Mouse (Mus musculus) C2C12 (cell line): Measurements from ENCODE around the gene Gng8. TPM values are rescaled to one million over a fixed set of nuclear protein-coding genes. Genes with fewer than 3 reads are reported as not detected.

Experiments used
- H3K27me3 ChIP-seq: one replicate; pipeline ENCODE4 v1.6.1; 2011; ENCODE audit not compliant: control insufficient read depth, insufficient read depth, insufficient read length
- H3K36me3 ChIP-seq: one replicate; pipeline ENCODE4 v1.6.1; 2011; ENCODE audit not compliant: control insufficient read depth, insufficient read depth
- H3K4me3 ChIP-seq: one replicate; pipeline ENCODE4 v1.5.1; 2011; ENCODE audit warnings: mild to moderate bottlenecking, control low read depth; ENCODE audit not compliant: poor library complexity, insufficient read depth, severe bottlenecking
- H3K79me2 ChIP-seq: one replicate; pipeline ENCODE4 v1.6.1; 2011; ENCODE audit not compliant: control insufficient read depth, insufficient read depth
- H3K79me3 ChIP-seq: one replicate; pipeline ENCODE4 v1.6.1; 2011; ENCODE audit warnings: low read depth, control low read depth
- H3ac ChIP-seq: one replicate; pipeline ENCODE3; 2011; ENCODE audit warnings: low read depth; ENCODE audit not compliant: control insufficient read depth, insufficient read length
- CEBPB ChIP-seq: IDR thresholded peaks from one replicate; pipeline ENCODE4 v1.6.1; 2011; ENCODE audit warnings: low read depth, mild to moderate bottlenecking, control low read depth, moderate library complexity
- CTCF ChIP-seq: IDR thresholded peaks from one replicate; pipeline ENCODE4 v1.5.1; 2011; ENCODE audit not compliant: control insufficient read depth, insufficient read depth, insufficient read length
- FOSL1 ChIP-seq: IDR thresholded peaks from one replicate; pipeline ENCODE4 v1.8.0; 2011; ENCODE audit warnings: mild to moderate bottlenecking, low read length; ENCODE audit not compliant: poor library complexity, insufficient read depth, severe bottlenecking
- MAX ChIP-seq: IDR thresholded peaks from one replicate; pipeline ENCODE4 v1.6.1; 2011; ENCODE audit warnings: mild to moderate bottlenecking, control low read depth
- MYOD1 ChIP-seq: IDR thresholded peaks from one replicate; pipeline ENCODE4 v1.6.1; 2011; ENCODE audit warnings: low read depth; ENCODE audit not compliant: control insufficient read depth, insufficient read length
- MYOG ChIP-seq: IDR thresholded peaks from one replicate; pipeline ENCODE4 v1.6.1; 2011; ENCODE audit not compliant: control insufficient read depth, insufficient read length; ENCODE audit errors: extremely low read depth
- USF1 ChIP-seq: IDR thresholded peaks from one replicate; pipeline ENCODE4 v1.6.1; 2011; ENCODE audit warnings: low read depth, mild to moderate bottlenecking, control low read depth, moderate library complexity
- polyA plus RNA-seq: library from polyadenylated mRNA; unstranded; fragments of >200 nt; fragmentation: generic; extraction: Trizol; gene quantifications from one replicate; pipeline ENCODE4 v1.2.1, GENCODE M21; 2012; ENCODE audit warnings: missing spikeins

Gene Gng8
- polyA plus RNA-seq, 1 experiment, result 2.6 TPM

DNA sequence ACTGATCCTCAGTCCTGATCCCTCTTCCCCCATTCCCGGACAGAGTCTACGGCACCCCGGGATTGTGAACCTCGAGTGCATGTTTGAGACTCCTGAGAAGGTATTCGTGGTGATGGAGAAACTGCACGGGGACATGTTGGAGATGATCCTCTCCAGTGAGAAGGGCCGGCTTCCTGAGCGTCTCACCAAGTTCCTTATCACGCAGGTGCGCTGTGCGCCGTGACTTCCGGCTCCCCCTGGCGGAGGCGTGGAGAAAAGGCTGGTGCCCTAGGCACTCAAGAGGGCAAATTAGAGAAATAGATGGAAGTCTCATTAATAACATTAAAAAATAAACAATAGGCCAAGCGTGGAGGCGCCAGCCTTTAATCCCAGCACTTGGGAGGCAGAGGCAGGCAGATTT is 33.2 kb upstream of the Gng8 start:
- H3K4me3 ChIP-seq, result no peak overlapping the region
- no peaks in the 10 kb centered on the region for H3K79me2 ChIP-seq
- no peaks in the 10 kb centered on the region for H3K27me3 ChIP-seq
- TF ChIP-seq MYOG (no peak), CEBPB (no peak), CTCF (peak; percentile 13), USF1 (no peak), FOSL1 (no peak), MAX (no peak), MYOD1 (no peak)
- H3K79me3 ChIP-seq, result no peaks in the 10 kb centered on the region
- no peak overlapping the region for H3ac ChIP-seq
- H3K36me3 ChIP-seq, result peaks cover 5% of the 10 kb centered on the region

DNA sequence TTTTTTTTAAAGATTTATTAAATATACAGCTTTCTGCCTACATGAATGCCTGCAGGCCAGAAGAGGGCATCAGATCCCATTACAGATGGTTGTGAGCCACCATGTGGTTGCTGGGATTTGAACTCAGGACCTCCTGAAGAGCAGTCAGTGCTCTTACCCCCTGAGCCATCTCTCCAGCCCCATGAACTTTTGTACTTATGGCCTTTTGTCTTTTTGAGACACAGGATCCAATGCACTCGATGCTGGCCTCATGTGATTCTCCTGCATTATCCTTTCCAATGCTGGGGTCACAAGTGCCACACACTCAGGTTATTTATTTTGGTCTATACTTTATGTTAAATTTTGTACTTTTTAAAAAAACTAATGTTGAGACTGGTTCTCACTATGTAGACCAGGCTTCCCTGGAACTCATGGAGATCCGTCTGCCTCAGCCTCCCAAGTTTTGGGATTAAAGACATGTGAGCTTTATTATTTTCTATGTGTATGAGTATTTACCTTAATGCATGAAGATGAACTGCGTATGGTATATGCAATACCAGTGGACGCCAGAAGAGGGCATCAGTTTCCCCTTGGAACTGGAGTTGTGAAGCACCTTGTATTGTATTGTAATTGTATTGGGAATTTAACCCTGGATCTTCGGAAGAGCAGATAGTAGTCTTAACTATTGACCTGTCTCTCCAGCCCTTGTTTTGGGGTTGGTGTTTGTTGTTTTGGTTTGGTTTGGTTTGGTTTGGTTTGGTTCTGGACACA is 31.5 kb upstream of the Gng8 start:
- TF ChIP-seq CEBPB, result no peak
- no peak for TF ChIP-seq MYOD1
- TF ChIP-seq MAX, result no peak
- no peak for TF ChIP-seq FOSL1
- TF ChIP-seq MYOG, result no peak
- no peak for TF ChIP-seq CTCF
- H3K79me2 ChIP-seq, result no peaks in the 10 kb centered on the region
- no peaks in the 10 kb centered on the region for H3K27me3 ChIP-seq
- no peak overlapping the region for H3ac ChIP-seq
- no peaks in the 10 kb centered on the region for H3K79me3 ChIP-seq
- peaks cover 5% of the 10 kb centered on the region for H3K36me3 ChIP-seq
- no peak overlapping the region for H3K4me3 ChIP-seq

DNA sequence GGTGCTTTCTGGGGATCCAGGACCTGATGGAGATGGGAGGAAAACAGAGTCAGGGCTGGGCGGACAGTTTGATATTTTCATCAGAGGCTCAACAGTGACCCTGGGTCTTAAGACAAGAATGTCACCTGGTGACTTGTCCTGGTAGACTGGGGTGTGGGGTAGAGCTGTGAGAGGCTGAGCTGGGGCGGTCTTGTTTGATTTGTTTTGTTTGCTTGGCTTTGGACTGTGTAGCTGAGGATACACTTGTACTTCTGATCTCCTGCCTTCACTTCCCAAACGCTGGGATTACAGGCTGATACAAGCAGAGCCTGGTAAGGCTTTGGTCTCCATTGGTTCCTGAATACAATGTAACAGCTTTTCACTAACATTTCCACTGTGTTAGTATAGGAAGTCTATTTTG is 24.1 kb upstream of the Gng8 start:
- Histone ChIP-seq H3K36me3 (no peaks in the 10 kb centered on the region), H3K27me3 (no peaks in the 10 kb centered on the region), H3K79me3 (no peaks in the 10 kb centered on the region), H3K4me3 (no peak overlapping the region), H3ac (no peak overlapping the region), H3K79me2 (no peaks in the 10 kb centered on the region)
- no peak for TF ChIP-seq USF1
- no peak for TF ChIP-seq CTCF
- TF ChIP-seq MYOD1, result no peak
- TF ChIP-seq FOSL1, result no peak
- no peak for TF ChIP-seq MAX
- TF ChIP-seq CEBPB, result no peak
- no peak for TF ChIP-seq MYOG

DNA sequence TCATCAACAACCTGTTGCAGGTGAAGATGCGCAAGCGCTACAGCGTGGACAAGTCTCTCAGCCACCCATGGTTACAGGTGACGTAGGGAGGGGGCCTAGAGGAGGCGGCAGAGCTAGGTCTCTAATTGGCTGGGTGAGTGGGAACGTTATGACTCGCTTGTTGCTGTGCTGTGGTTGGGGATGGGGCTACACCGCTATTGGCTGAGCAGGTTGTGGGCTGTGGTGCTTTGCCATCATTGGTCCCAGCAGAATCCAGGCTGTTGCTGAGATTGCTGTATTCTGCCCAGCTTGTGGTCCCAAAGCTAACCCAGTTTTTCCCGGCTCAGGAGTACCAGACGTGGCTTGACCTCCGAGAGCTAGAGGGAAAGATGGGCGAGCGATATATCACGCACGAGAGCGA is 22.1 kb upstream of the Gng8 start:
- TF ChIP-seq CTCF, result no peak
- TF ChIP-seq MYOD1, result no peak
- TF ChIP-seq MYOG, result no peak
- TF ChIP-seq CEBPB, result no peak
- TF ChIP-seq FOSL1, result no peak
- no peak for TF ChIP-seq MAX
- TF ChIP-seq USF1, result no peak
- H3ac ChIP-seq, result no peak overlapping the region
- no peak overlapping the region for H3K4me3 ChIP-seq
- H3K79me3 ChIP-seq, result no peaks in the 10 kb centered on the region
- no peaks in the 10 kb centered on the region for H3K79me2 ChIP-seq
- H3K27me3 ChIP-seq, result no peaks in the 10 kb centered on the region
- H3K36me3 ChIP-seq, result no peaks in the 10 kb centered on the region

DNA sequence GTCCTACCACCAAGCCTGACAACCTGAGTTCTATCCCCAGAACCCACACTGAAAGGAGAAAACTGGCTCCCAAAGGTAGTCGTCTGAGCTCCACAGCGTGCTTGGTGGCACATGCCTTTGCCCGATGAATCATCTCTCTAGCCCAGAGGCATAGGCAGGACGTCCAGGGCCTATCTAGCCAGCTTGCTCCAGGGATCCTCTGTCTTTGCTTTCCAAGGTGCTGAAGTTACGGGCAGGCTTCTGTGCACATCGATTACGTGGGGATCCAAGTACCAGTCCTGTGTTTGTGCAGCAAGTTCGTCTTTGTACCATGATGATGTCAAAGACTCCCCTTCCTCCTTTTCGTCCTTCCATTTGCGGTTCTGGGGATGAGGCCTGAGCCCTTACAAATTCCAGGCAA is 20.0 kb upstream of the Gng8 start:
- Histone ChIP-seq H3K79me2 (no peaks in the 10 kb centered on the region), H3ac (no peak overlapping the region), H3K79me3 (no peaks in the 10 kb centered on the region), H3K27me3 (no peaks in the 10 kb centered on the region), H3K4me3 (no peak overlapping the region), H3K36me3 (no peaks in the 10 kb centered on the region)
- TF ChIP-seq CEBPB (no peak), MYOD1 (no peak)

DNA sequence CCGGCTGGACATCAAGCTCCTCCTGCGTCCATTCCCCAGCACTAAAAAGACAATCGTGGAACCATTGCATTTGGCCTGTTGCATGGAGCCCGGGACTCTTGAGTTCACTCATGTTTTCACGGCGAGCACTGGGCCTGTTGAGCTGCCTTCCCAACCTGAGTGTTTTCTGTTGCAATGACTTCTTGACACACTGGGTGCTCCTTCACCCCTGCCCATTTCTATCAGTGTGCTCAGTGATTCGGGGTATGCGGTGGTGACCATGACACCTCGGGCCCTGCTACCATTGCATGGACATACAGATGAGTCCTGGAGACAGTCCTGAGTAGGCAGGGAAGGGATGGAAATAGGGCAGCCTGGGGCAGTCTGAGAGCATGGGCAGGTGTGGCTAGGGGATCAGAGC is 19.1 kb upstream of the Gng8 start:
- no peak for TF ChIP-seq CTCF
- TF ChIP-seq FOSL1, result no peak
- TF ChIP-seq MYOG, result no peak
- TF ChIP-seq CEBPB, result no peak
- TF ChIP-seq USF1, result no peak
- TF ChIP-seq MYOD1, result no peak
- TF ChIP-seq MAX, result no peak
- no peak overlapping the region for H3ac ChIP-seq
- H3K27me3 ChIP-seq, result no peaks in the 10 kb centered on the region
- H3K4me3 ChIP-seq, result no peak overlapping the region
- no peaks in the 10 kb centered on the region for H3K79me3 ChIP-seq
- no peaks in the 10 kb centered on the region for H3K36me3 ChIP-seq
- H3K79me2 ChIP-seq, result no peaks in the 10 kb centered on the region
